Mouse (Mus musculus): ENCODE measurements around the gene Lrrc29. TPM values are rescaled to one million over a fixed set of nuclear protein-coding genes. Genes with fewer than 3 reads are reported as not detected.

Gene Lrrc29
- polyA plus RNA-seq, 1 experiment: 11.0 TPM

GRCm38 (mm10) chr8:105349096-105349771, 23.2 kb upstream of the Lrrc29 start:
- Histone ChIP-seq H3K36me3 (ENCODE audit: control insufficient read depth, insufficient read depth, low read length) (no peaks in the 10 kb centered on the region), H3K4me3 (ENCODE audit: insufficient read depth, low read depth, low read length) (peak overlapping the region; percentile 64), H3K27me3 (replicated peaks; ENCODE audit: control insufficient read depth, insufficient read depth, low read length) (no peaks in the 10 kb centered on the region), H3K4me1 (ENCODE audit: control insufficient read depth, insufficient read depth, low read length) (no peaks in the 10 kb centered on the region; the same call in 1 of the 2 replicates), H3K27ac (ENCODE audit: insufficient read depth, low read depth, low read length) (no peak overlapping the region)
- DNase-seq: no peak
- TF ChIP-seq CTCF (conservative IDR thresholded peaks at IDR 0.05; ENCODE audit: insufficient read depth, insufficient read length, low read depth, low read length): no peak
- TF ChIP-seq POLR2A (IDR thresholded peaks at IDR 0.05; ENCODE audit: low read depth, low read length): no peak
- 4% methylated on average over 48 of the region's 48 CpGs for WGBS

- no peak for DNase-seq
- Histone ChIP-seq H3K4me3 (ENCODE audit: insufficient read depth, low read depth, low read length) (peak within 1 kb of the TSS; percentile 85), H3K27ac (ENCODE audit: insufficient read depth, low read depth, low read length) (peak within 1 kb of the TSS; percentile 73), H3K27me3 (replicated peaks; ENCODE audit: control insufficient read depth, insufficient read depth, low read length) (no peaks in the 10 kb centered on the region), H3K36me3 (ENCODE audit: control insufficient read depth, insufficient read depth, low read length) (no peaks in the 10 kb centered on the region), H3K4me1 (ENCODE audit: control insufficient read depth, insufficient read depth, low read length) (no peaks in the 10 kb centered on the region; the same call in 1 of the 2 replicates)
- no peak for TF ChIP-seq CTCF (conservative IDR thresholded peaks at IDR 0.05; ENCODE audit: insufficient read depth, insufficient read length, low read depth, low read length)
- TF ChIP-seq POLR2A (IDR thresholded peaks at IDR 0.05; ENCODE audit: low read depth, low read length): no peak
- WGBS: under 1% methylated on average over 34 of the region's 34 CpGs
Measured at GRCm38 (mm10) chr8:105348450-105349095, 22.5 kb upstream of the Lrrc29 start, which contains the start of gene Slc9a5. Gene Slc9a5, plus strand, starts transcription at chr8:105348843.

- Histone ChIP-seq H3K27me3 (replicated peaks; ENCODE audit: control insufficient read depth, insufficient read depth, low read length) (no peaks in the 10 kb centered on the region), H3K4me3 (ENCODE audit: insufficient read depth, low read depth, low read length) (peak within 1 kb of the TSS; percentile 85), H3K36me3 (ENCODE audit: control insufficient read depth, insufficient read depth, low read length) (no peaks in the 10 kb centered on the region), H3K27ac (ENCODE audit: insufficient read depth, low read depth, low read length) (peak within 1 kb of the TSS; percentile 73), H3K4me1 (ENCODE audit: control insufficient read depth, insufficient read depth, low read length) (no peaks in the 10 kb centered on the region; the same call in 1 of the 2 replicates)
- peak; percentile 99 for DNase-seq
- TF ChIP-seq CTCF (conservative IDR thresholded peaks at IDR 0.05; ENCODE audit: insufficient read depth, insufficient read length, low read depth, low read length) (no peak), POLR2A (IDR thresholded peaks at IDR 0.05; ENCODE audit: low read depth, low read length) (peak; percentile 69)
- under 1% methylated on average over 53 of the region's 53 CpGs for WGBS
Measured at GRCm38 (mm10) chr8:105347428-105348221, 21.5 kb upstream of the Lrrc29 start, which contains the start of gene Fhod1. Gene Fhod1, minus strand, starts transcription at chr8:105347953.

GRCm38 (mm10) chr8:105346611-105347427, 20.7 kb upstream of the Lrrc29 start:
- H3K4me1 ChIP-seq (ENCODE audit: control insufficient read depth, insufficient read depth, low read length): no peaks in the 10 kb centered on the region; the same call in 1 of the 2 replicates
- DNase-seq: peak; percentile 87
- H3K4me3 ChIP-seq (ENCODE audit: insufficient read depth, low read depth, low read length): peak overlapping the region; percentile 85
- H3K27ac ChIP-seq (ENCODE audit: insufficient read depth, low read depth, low read length): peak overlapping the region; percentile 73
- no peak for TF ChIP-seq CTCF (conservative IDR thresholded peaks at IDR 0.05; ENCODE audit: insufficient read depth, insufficient read length, low read depth, low read length)
- TF ChIP-seq POLR2A (IDR thresholded peaks at IDR 0.05; ENCODE audit: low read depth, low read length): no peak
- no peaks in the 10 kb centered on the region for H3K27me3 ChIP-seq (replicated peaks; ENCODE audit: control insufficient read depth, insufficient read depth, low read length)
- WGBS: 4% methylated on average over 34 of the region's 34 CpGs
- H3K36me3 ChIP-seq (ENCODE audit: control insufficient read depth, insufficient read depth, low read length): no peaks in the 10 kb centered on the region

GRCm38 (mm10) chr8:105345061-105345975, 19.2 kb upstream of the Lrrc29 start:
- Histone ChIP-seq H3K27ac (ENCODE audit: insufficient read depth, low read depth, low read length) (peak overlapping the region; percentile 66), H3K4me1 (ENCODE audit: control insufficient read depth, insufficient read depth, low read length) (no peaks in the 10 kb centered on the region; the same call in 1 of the 2 replicates), H3K4me3 (ENCODE audit: insufficient read depth, low read depth, low read length) (no peak overlapping the region), H3K27me3 (replicated peaks; ENCODE audit: control insufficient read depth, insufficient read depth, low read length) (no peaks in the 10 kb centered on the region), H3K36me3 (ENCODE audit: control insufficient read depth, insufficient read depth, low read length) (no peaks in the 10 kb centered on the region)
- DNase-seq: peak; percentile 66
- WGBS: 48% methylated on average over 7 of the region's 7 CpGs
- no peak for TF ChIP-seq POLR2A (IDR thresholded peaks at IDR 0.05; ENCODE audit: low read depth, low read length)
- no peak for TF ChIP-seq CTCF (conservative IDR thresholded peaks at IDR 0.05; ENCODE audit: insufficient read depth, insufficient read length, low read depth, low read length)
